Mouse (Mus musculus): ENCODE data around the gene Gm10282.

Gm10282 gene

DNA sequence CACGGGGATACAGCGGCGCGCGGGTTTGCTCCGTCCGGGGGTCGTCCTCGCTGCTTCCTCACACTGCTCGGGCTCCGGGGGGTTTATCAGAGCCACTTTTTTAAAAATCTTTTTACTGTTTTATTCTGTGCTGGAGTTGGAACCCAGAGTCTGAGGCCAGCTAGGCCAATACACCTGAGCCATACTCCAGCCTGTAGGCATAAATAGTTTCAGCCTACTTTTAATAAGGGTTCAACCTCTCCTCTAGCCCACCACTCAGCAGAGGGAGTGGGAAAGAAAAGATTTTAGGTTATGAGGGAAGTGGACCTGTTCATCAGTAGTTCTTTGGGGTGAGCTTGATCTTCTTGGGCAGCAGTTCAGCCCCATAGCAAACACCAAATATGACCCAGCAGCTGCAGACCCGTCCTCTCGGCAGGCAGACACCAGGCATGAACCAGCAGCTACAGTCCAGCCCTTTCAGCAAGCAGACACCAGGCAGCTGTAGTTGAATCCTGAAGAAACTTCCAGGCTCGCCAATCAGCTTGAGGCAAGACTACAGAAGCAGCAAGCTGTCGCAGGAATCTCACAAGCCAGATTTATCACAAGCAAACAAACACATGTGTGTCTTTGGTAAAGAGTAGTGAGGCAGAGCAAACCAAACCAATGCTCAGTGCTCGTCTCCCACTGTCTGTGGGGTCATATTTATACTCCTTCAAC is at the start of gene Gm10282:
Gene Gm10282 (minus strand): TSS at position 51 of the 696 bp plus-strand sequence.
- DNase-seq: no peak

GRCm38 (mm10) chr8:72354272-72354671 is 49.2 kb upstream of the Gm10282 start:
- peak; percentile 65 to 75 for DNase-seq

GRCm38 (mm10) chr8:72353700-72354045 is 48.6 kb upstream of the Gm10282 start:
- DNase-seq: no peak

GRCm38 (mm10) chr8:72352951-72353699 is 48.1 kb upstream of the Gm10282 start:
- DNase-seq: peak; percentile 58 to 71

- DNase-seq: no peak
Measured at GRCm38 (mm10) chr8:72351405-72352005, 46.4 kb upstream of the Gm10282 start.

DNA sequence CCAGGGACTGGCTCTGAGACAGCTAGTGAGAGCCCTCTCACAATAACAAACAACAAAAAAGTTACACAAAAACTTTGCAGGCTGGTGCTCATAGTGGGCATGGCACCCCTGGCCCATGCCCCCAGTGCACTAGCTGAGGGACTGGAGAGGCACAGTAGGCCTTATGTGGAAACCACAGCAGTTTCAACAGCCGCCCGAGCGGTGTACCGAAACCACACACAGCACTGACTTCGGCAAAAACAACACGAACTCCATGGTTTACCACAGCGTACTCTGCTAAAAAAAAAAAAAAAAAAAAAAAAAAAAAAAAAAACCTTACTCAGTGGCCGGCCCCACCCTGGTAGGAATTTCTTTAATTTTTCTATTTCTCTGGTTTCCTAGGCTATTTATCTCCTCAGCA is 45.7 kb upstream of the Gm10282 start:
- DNase-seq: no peak

GRCm38 (mm10) chr8:72349838-72350237 is 44.8 kb upstream of the Gm10282 start:
- no peak for DNase-seq

DNA sequence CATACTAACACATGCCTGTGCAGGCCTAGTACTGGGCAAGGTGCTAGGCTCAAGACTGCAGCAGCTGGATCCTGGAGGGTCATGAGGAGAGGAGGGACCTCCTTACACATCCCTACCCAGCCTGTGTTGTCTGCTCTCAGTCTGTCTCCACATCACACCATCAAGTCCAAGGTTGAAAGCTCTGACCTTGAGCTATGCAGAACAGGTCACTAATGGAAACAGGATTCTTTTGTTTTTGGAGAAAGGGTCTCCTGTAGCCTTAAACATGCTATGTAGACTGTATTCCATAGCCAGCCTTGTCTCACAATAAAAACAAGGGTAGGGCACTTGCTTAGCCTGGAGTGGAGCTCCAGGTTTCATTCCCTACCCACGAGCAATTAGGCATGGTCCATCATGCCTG is 43.9 kb upstream of the Gm10282 start:
- DNase-seq: no peak

GRCm38 (mm10) chr8:72348114-72348513 is 43.1 kb upstream of the Gm10282 start:
- no peak for DNase-seq

- DNase-seq: no peak
Measured at GRCm38 (mm10) chr8:72347553-72347952, 42.5 kb upstream of the Gm10282 start.

- DNase-seq: no peak
Measured at GRCm38 (mm10) chr8:72343725-72344124, 38.7 kb upstream of the Gm10282 start.

DNA sequence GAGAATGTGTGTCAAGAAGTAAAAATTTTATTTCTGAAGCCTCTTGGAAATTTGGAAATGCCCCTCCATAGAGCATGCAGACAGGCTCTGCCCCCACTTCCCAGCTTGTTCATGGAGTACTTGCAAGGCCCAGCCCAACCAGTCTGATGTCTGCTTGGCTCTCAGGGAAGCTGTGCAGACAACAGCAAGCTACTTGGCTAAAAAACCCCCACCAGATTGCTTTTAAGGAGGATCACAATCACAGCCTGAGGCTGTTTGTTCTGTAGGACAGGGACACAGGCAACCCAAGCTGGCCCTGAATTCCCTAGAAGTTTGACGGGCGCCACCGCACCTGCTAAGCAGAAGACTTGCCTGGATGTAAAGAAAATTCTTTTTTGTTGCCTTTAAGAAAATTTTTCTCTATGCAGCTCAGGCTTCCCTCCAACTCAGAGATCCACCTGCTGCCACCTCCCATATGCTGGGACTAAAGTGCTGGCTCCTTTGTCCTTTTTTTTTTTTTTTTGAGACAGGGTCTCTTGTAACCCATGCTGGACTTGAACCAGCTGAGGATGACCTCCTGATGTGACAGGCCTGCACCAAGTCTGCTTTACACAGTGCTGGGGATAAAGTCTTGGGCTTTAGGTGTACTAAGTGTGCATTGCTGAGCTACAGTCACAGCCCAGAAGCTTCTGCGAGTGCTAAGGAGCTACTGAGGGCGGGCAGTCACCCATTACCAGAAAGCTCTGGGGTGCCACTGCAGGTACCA is 37.7 kb upstream of the Gm10282 start:
- DNase-seq: no peak

DNA sequence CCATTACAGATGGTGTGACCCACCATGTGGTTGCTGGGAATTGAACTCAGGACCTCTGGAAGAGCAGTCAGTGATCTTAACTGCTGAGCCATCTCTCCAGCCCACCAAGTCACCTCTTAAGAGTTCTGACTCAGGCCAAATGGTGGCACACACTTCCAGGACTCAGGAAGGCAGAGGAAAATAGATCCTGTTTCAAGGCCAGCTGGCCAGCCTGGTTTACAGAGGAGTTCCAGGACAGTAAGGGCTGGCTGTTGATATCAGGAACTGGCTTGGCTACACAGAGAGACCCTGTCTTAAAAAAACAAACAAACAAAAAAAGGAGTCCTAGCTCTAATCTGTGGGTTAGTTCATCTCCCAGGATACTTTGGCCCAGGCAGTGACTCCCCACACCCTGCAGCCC is 32.0 kb upstream of the Gm10282 start:
- no peak for DNase-seq

- peak in 1 of 2 experiments; percentile 51 for DNase-seq
Measured at GRCm38 (mm10) chr8:72336273-72336672, 31.2 kb upstream of the Gm10282 start.

GRCm38 (mm10) chr8:72334144-72334641 is 29.1 kb upstream of the Gm10282 start:
- no peak for DNase-seq

DNA sequence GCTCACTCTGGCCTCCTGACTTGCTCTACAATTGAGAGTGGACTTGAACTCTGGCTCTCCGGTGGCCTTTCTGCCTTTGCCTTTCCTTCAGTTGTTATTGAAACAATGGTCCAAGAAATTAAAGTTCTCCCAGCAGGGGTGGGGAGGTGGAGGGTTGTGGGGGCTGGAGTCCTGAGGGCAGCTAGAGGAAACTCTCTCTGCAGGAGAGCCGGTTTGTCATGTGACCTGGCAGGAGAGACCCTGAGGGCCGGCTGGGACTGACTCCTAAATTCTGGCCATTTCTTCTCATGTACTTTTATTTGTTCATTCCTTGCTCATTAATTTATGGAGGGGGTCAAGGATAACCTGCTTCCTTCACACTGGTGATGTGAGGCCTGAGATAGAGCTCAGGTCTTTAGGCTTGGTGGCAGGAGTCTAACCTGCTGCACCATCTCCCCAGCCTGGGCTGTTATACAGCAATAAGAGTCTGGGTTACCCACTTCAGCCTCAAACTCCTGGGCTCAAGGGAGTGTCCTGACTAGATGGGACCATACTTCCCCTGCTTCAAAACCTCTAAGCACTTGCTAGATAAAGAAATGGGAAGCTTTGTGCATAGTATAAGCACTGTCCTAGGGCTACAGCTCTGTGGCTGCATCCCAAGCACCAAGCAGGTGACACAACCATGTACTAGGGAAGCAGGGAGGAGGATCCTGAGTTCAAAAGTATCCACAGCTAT is 28.5 kb upstream of the Gm10282 start:
- no peak for DNase-seq

GRCm38 (mm10) chr8:72331631-72332030 is 26.6 kb upstream of the Gm10282 start:
- no peak for DNase-seq

- DNase-seq: no peak
Measured at GRCm38 (mm10) chr8:72330806-72331516, 25.9 kb upstream of the Gm10282 start.

GRCm38 (mm10) chr8:72329116-72329515 is 24.1 kb upstream of the Gm10282 start:
- no peak for DNase-seq

- no peak for DNase-seq
Measured at GRCm38 (mm10) chr8:72324708-72325107, 19.6 kb upstream of the Gm10282 start.

GRCm38 (mm10) chr8:72324036-72324706 is 19.1 kb upstream of the Gm10282 start:
- no peak for DNase-seq
